Mouse (Mus musculus) megakaryocyte, embryonic 14.5 days (primary cell): ENCODE data around the gene Vtn. TPM values are rescaled to one million over a fixed set of nuclear protein-coding genes. Genes with fewer than 3 reads are reported as not detected.

Source experiments
- H3K27me3 ChIP-seq: replicated peaks from 2 replicates; pipeline ENCODE3; 2012; ENCODE audit warnings: inconsistent platforms
- H3K36me3 ChIP-seq: replicated peaks from 2 replicates; pipeline ENCODE3; 2012; ENCODE audit warnings: low read length, inconsistent platforms, mixed read lengths
- H3K4me1 ChIP-seq: 2 replicates; pipeline ENCODE4 v1.6.1; 2012; ENCODE audit warnings: inconsistent platforms
- H3K4me3 ChIP-seq: replicated peaks from 2 replicates; pipeline ENCODE3; 2012; ENCODE audit warnings: moderate library complexity, mild to moderate bottlenecking, inconsistent platforms
- H3K9me3 ChIP-seq: 2 replicates; pipeline ENCODE4 v1.6.1; 2012; ENCODE audit warnings: inconsistent platforms
- FLI1 ChIP-seq: IDR thresholded peaks from 2 replicates; pipeline ENCODE4 v1.6.1; 2012; ENCODE audit warnings: low read length, inconsistent platforms, mixed read lengths
- GATA1 ChIP-seq: IDR thresholded peaks from 3 replicates; pipeline ENCODE4 v1.6.1; 2012; ENCODE audit warnings: mixed read lengths, low read length, inconsistent platforms, borderline replicate concordance
- polyA plus RNA-seq: library from polyadenylated mRNA; stranded (reverse); fragments of >175 nt; gene quantifications from 2 replicates; pipeline ENCODE4 v1.2.3, GENCODE M21; 2012; ENCODE audit warnings: low replicate concordance; ENCODE audit not compliant: insufficient read depth

The Vtn gene
- polyA plus RNA-seq, 1 experiment, result not detected

GRCm38 (mm10) chr11:78495904-78496303, 3.0 kb upstream of the Vtn start:
- H3K4me1 ChIP-seq, result peaks cover 24% of the 10 kb centered on the region
- no peaks in the 10 kb centered on the region for H3K36me3 ChIP-seq
- no peak overlapping the region for H3K4me3 ChIP-seq
- TF ChIP-seq FLI1 (no peak), GATA1 (no peak)
- peaks cover 79% of the 10 kb centered on the region for H3K27me3 ChIP-seq
- 0 out of 2 replicates have a peak, but pooled peaks cover 8% of the 10 kb centered on the region for H3K9me3 ChIP-seq

GRCm38 (mm10) chr11:78497071-78497541, 1.8 kb upstream of the Vtn start:
- 0 out of 2 replicates have a peak, but pooled peaks cover 8% of the 10 kb centered on the region for H3K9me3 ChIP-seq
- peaks cover 79% of the 10 kb centered on the region for H3K27me3 ChIP-seq
- no peak for TF ChIP-seq GATA1
- TF ChIP-seq FLI1, result no peak
- peaks cover 21% of the 10 kb centered on the region for H3K4me1 ChIP-seq
- no peaks in the 10 kb centered on the region for H3K36me3 ChIP-seq
- H3K4me3 ChIP-seq, result peak overlapping the region; percentile 90

- H3K4me1 ChIP-seq, result peaks cover 21% of the 10 kb centered on the region
- peak within 1 kb of the TSS; percentile 90 for H3K4me3 ChIP-seq
- H3K36me3 ChIP-seq, result no peaks in the 10 kb centered on the region
- H3K9me3 ChIP-seq, result 0 out of 2 replicates have a peak, but pooled peaks cover 8% of the 10 kb centered on the region
- TF ChIP-seq FLI1 (no peak), GATA1 (no peak)
- peaks cover 81% of the 10 kb centered on the region for H3K27me3 ChIP-seq
Measured at GRCm38 (mm10) chr11:78497544-78498522, 1.1 kb upstream of the Vtn start, which contains the start of gene Sarm1. Gene Sarm1 (minus strand): TSS chr11:78497754.

- no peak overlapping the region for H3K4me3 ChIP-seq
- TF ChIP-seq GATA1 (no peak), FLI1 (no peak)
- no peaks in the 10 kb centered on the region for H3K36me3 ChIP-seq
- H3K27me3 ChIP-seq, result peaks cover 82% of the 10 kb centered on the region
- 0 out of 2 replicates have a peak, but pooled peaks cover 1% of the 10 kb centered on the region for H3K9me3 ChIP-seq
- peaks cover 25% of the 10 kb centered on the region for H3K4me1 ChIP-seq
Measured at GRCm38 (mm10) chr11:78499543-78499942, 652 bp downstream of the Vtn start.

GRCm38 (mm10) chr11:78500623-78501202, 1.8 kb downstream of the Vtn start:
- Histone ChIP-seq H3K4me3 (no peak overlapping the region), H3K36me3 (peaks cover 11% of the 10 kb centered on the region), H3K27me3 (peaks cover 71% of the 10 kb centered on the region), H3K9me3 (no peaks in the 10 kb centered on the region), H3K4me1 (peaks cover 25% of the 10 kb centered on the region)
- TF ChIP-seq GATA1, result no peak
- TF ChIP-seq FLI1, result no peak

GRCm38 (mm10) chr11:78501529-78501928, 2.6 kb downstream of the Vtn start:
- Histone ChIP-seq H3K27me3 (peaks cover 63% of the 10 kb centered on the region), H3K4me1 (peaks cover 21% of the 10 kb centered on the region), H3K36me3 (peaks cover 19% of the 10 kb centered on the region), H3K9me3 (no peaks in the 10 kb centered on the region), H3K4me3 (no peak overlapping the region)
- TF ChIP-seq FLI1, result no peak
- TF ChIP-seq GATA1, result no peak

- Histone ChIP-seq H3K9me3 (no peaks in the 10 kb centered on the region), H3K27me3 (peaks cover 50% of the 10 kb centered on the region), H3K4me3 (no peak within 1 kb of the TSS), H3K4me1 (peaks cover 6% of the 10 kb centered on the region), H3K36me3 (peaks cover 35% of the 10 kb centered on the region)
- no peak for TF ChIP-seq GATA1
- no peak for TF ChIP-seq FLI1
Measured at GRCm38 (mm10) chr11:78502909-78503650, 4.2 kb downstream of the Vtn start, which contains the start of gene Sebox. Gene Sebox (plus strand): TSS chr11:78503447.

- Histone ChIP-seq H3K4me1 (0 out of 2 replicates have a peak, but pooled peaks cover 3% of the 10 kb centered on the region), H3K36me3 (peaks cover 55% of the 10 kb centered on the region), H3K9me3 (no peaks in the 10 kb centered on the region), H3K27me3 (peaks cover 28% of the 10 kb centered on the region), H3K4me3 (no peak overlapping the region)
- TF ChIP-seq FLI1, result no peak
- TF ChIP-seq GATA1, result no peak
Measured at GRCm38 (mm10) chr11:78505430-78505829, 6.5 kb downstream of the Vtn start.

- no peaks in the 10 kb centered on the region for H3K9me3 ChIP-seq
- H3K4me1 ChIP-seq, result peaks cover 24% of the 10 kb centered on the region
- H3K36me3 ChIP-seq, result peaks cover 62% of the 10 kb centered on the region
- TF ChIP-seq FLI1 (no peak), GATA1 (no peak)
- no peak overlapping the region for H3K4me3 ChIP-seq
- no peaks in the 10 kb centered on the region for H3K27me3 ChIP-seq
Measured at GRCm38 (mm10) chr11:78509148-78509547, 10.3 kb downstream of the Vtn start.
